Mouse (Mus musculus): Measurements from ENCODE around the gene Tjp1. TPM values are rescaled to one million over a fixed set of nuclear protein-coding genes. Genes with fewer than 3 reads are reported as not detected.

The Tjp1 gene
- polyA plus RNA-seq (2016; fragmentation: Nextera tagmentation; extraction: Ambion mirVana): 23.3 and 24.3 TPM in 2 replicates

DNA sequence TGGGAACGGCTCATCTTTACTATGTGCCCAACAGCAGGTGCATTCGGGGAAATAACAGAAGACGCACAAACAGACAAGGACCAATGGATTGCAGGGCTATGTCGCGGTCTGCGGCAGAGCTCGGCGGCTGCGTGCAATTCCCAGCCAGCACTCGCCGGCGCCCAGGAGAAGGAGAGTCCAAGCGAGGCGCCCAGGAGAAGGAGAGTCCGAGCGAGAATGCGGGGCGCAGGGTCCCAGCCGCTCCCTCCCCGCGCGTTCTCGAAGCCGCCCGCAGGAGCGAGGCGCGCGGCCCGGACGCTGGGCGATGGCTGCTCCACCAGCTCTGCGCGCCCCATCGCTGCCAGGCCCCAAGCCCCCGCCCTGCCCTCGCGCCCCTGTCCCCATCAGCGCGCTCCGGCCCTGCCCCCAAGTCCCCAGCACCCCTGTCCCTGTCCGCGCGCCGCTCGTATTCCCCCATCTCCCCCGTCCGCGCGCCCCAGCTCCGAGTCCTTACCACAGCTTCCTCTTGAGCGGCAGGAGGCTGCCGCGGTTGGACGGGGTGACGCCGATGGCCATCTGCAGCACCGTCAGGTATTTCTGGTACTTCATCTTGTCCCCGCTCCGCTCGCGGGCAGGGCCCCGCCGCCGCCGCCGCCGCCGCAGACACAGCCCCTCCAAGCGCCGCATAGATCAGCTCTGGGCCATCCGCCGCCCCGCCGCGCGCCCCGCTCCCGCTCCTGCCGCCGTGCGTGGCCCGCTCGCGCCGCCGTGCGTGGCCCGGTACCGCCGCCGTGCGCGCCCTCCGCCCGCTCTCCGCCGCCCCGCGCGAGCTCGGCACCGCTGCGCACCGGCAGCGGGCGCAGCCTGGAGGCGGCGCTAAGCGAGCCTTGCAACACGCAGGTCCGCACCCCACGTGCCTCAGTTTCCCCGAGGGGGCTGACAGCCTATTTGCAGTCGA is at the start of gene Tjp1:
Gene Tjp1, minus strand, starts transcription at position 711 of the 937 bp plus-strand sequence.
- H3K27ac ChIP-seq (replicated peaks): peak within 1 kb of the TSS; percentile 59; the same call in 1 of the 2 replicates
- peaks cover 90% of the 10 kb centered on the region for H3K27me3 ChIP-seq (replicated peaks; ENCODE audit: low read depth, poor library complexity, severe bottlenecking)

DNA sequence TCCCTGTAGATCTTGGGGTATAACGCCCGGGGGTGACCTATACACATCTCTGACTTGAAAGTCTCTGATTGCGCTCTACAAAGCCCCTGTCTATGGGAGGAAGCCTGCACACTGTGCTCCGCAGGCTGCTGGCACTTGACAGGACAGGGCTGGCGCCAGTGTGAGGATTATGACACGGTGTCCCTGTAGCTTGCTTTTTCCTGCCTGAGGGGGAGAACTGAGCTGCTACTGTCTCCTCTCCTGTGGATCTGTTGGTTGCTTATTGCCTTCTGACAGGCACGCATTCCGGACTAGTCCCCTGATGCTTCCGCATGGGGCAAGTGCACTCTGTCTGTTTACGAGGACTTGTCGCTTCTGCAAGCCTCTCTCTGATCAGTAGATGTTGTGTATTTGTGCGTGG is 49.5 kb upstream of the Tjp1 start:
- Histone ChIP-seq H3K4me1 (peaks cover 12% of the 10 kb centered on the region), H3K36me3 (replicated peaks) (no peaks in the 10 kb centered on the region), H3K27ac (replicated peaks) (no peak overlapping the region), H3K27me3 (replicated peaks; ENCODE audit: low read depth, poor library complexity, severe bottlenecking) (no peaks in the 10 kb centered on the region), H3K9me3 (no peaks in the 10 kb centered on the region), H3K4me3 (0 out of 2 replicates have a peak overlapping the region, but pooled peaks have one; percentile 26)
- WGBS: 37% methylated on average over 12 of the region's 12 CpGs
- peak; percentile 45 for DNase-seq (ENCODE audit: low spot score)

More for the DNA sequence above, at the start of gene Tjp1:
- WGBS: 1% methylated on average over 115 of the region's 115 CpGs
- Histone ChIP-seq H3K36me3 (replicated peaks) (no peaks in the 10 kb centered on the region), H3K4me3 (peak within 1 kb of the TSS; percentile 73), H3K9me3 (no peaks in the 10 kb centered on the region), H3K4me1 (peaks cover 12% of the 10 kb centered on the region; the same call in 1 of the 2 replicates)
- DNase-seq (ENCODE audit: low spot score): peak; percentile 63

DNA sequence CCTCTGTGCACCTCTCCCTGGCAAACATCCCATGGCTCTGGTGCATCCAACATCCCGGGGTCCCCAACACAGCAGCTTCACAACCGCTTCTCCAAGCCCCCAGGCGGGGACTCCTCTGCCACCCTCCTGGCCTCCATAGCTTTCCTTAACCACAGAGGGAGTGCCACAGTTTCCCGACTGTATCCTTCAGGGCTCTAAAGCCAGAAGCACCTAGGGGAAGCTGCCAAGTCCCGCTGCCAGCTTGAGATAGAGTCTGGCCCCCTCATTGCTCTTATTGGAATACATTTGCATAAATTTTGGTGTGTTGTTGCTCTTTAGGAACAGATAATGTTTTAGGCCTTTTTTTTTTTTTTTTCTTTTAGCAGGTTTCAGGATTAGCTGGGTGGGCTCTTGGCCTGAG is 45.1 kb upstream of the Tjp1 start:
- 71% methylated on average over 5 of the region's 5 CpGs for WGBS
- H3K27me3 ChIP-seq (replicated peaks; ENCODE audit: low read depth, poor library complexity, severe bottlenecking): no peaks in the 10 kb centered on the region
- H3K36me3 ChIP-seq (replicated peaks): no peaks in the 10 kb centered on the region
- peaks cover 8% of the 10 kb centered on the region for H3K4me1 ChIP-seq
- no peak overlapping the region for H3K4me3 ChIP-seq
- H3K9me3 ChIP-seq: no peaks in the 10 kb centered on the region
- DNase-seq (ENCODE audit: low spot score): no peak
- no peak overlapping the region for H3K27ac ChIP-seq (replicated peaks)

DNA sequence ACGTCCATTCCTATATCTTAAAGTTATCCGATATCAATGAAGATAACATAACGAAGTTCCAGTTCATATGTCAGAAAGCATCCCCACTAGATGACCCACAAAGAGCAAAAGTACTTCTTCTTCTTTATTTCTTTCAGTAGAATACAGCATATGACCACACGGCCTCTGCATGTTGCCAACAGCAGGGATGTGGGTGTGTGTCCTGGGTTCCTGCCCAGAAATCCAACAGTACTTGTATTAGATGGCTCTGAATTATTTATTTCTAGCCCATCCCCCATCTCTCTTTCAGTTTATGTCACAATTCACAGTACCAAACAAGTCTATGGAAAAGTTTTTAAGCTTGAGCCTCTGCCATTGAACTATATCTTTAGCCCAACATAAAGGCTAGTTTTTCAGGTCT is 43.1 kb upstream of the Tjp1 start:
- no peak for DNase-seq (ENCODE audit: low spot score)
- H3K36me3 ChIP-seq (replicated peaks): no peaks in the 10 kb centered on the region
- WGBS: 86% methylated on average over 4 of the region's 4 CpGs
- no peaks in the 10 kb centered on the region for H3K27me3 ChIP-seq (replicated peaks; ENCODE audit: low read depth, poor library complexity, severe bottlenecking)
- H3K9me3 ChIP-seq: no peaks in the 10 kb centered on the region
- H3K27ac ChIP-seq (replicated peaks): no peak overlapping the region
- no peaks in the 10 kb centered on the region for H3K4me1 ChIP-seq
- no peak overlapping the region for H3K4me3 ChIP-seq

DNA sequence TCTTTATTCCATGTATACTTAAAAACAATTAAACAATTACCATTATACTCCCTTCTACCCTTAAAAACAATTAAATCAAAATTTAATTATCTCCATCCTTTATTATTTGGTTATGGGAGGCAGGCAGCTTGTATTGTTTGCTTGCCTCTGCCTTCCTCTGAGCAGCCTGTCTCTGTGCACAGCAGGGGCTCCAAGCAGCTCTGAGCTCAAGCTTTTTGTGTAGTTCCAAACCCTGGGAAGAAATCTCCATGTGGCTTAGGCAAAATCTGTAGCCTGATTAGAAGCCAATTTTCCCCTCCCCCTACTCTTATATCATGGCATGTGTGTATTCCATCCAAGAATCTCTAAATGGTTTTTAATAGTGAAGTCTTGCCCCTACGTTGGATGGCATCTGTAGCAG is 28.4 kb upstream of the Tjp1 start:
- Histone ChIP-seq H3K9me3 (no peaks in the 10 kb centered on the region), H3K4me1 (no peaks in the 10 kb centered on the region), H3K4me3 (no peak overlapping the region), H3K36me3 (replicated peaks) (no peaks in the 10 kb centered on the region), H3K27ac (replicated peaks) (no peak overlapping the region), H3K27me3 (replicated peaks; ENCODE audit: low read depth, poor library complexity, severe bottlenecking) (no peaks in the 10 kb centered on the region)
- 41% methylated on average over 1 of the region's 1 CpGs for WGBS
- DNase-seq (ENCODE audit: low spot score): no peak

DNA sequence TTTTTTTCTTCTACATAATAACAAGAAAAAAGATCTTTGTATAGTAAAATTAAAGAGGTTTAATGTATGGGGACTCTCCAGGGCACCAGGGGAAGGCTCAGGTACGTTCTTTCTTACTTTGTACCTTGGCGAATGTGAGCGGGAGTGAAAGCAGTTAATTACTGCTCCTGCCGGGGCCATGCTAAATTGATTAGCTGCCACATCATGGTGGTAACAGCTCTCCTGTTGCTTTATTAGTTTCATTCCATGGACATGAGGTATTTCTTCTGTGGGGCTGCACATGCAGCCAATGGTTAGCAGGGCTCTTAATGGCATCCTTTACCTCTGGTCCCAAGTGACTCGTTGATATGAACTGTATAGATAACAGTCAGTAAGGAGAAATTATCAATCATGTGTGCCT is 18.2 kb upstream of the Tjp1 start:
- Histone ChIP-seq H3K9me3 (no peaks in the 10 kb centered on the region), H3K4me3 (no peak overlapping the region), H3K4me1 (no peaks in the 10 kb centered on the region), H3K27ac (replicated peaks) (no peak overlapping the region), H3K36me3 (replicated peaks) (no peaks in the 10 kb centered on the region), H3K27me3 (replicated peaks; ENCODE audit: low read depth, poor library complexity, severe bottlenecking) (no peaks in the 10 kb centered on the region)
- WGBS: 41% methylated on average over 5 of the region's 5 CpGs
- no peak for DNase-seq (ENCODE audit: low spot score)

DNA sequence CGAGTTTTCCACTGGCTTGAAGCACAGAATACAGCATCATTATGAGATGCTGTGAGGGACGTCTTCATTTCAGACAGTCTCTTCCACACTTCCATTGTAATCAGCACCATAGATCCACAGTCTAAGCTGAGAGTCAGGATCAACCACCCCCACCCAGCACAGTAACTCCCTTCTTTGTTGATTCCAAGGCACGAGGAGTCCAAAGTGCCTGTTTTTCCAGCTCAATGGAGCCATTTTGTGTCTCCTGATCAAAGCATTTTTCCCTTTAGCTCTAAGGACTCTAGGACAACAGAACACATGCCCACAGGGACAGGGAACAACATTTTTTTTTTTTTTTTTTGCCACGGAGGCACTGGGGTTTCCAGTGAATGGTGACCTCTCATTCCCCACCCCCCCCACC is 5.1 kb upstream of the Tjp1 start:
- Histone ChIP-seq H3K27me3 (replicated peaks; ENCODE audit: low read depth, poor library complexity, severe bottlenecking) (peaks cover 45% of the 10 kb centered on the region), H3K9me3 (0 out of 2 replicates have a peak, but pooled peaks cover 5% of the 10 kb centered on the region), H3K27ac (replicated peaks) (no peak overlapping the region), H3K4me3 (no peak overlapping the region), H3K4me1 (peaks cover 3% of the 10 kb centered on the region; the same call in 1 of the 2 replicates), H3K36me3 (replicated peaks) (no peaks in the 10 kb centered on the region)
- no peak for DNase-seq (ENCODE audit: low spot score)
- 15% methylated on average over 4 of the region's 4 CpGs for WGBS

DNA sequence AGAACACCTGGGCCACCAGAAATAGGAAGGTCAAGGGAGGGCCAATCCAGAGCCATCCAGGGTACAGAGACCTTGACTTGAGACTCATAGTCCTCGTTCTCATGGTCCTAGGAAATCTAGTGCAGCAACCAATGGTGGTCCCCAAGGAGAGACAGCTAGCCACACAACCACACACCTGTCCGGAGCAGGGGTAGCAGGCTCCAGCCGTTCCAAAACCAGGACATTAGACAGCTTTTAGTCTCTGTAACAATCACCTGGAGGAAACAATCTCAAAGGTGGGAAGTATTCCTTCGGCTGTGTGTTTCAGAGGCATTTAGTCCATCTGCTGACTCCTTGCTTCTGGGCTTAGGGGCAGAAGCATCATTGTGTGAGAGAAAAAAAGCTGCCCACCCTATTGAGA is 4.5 kb downstream of the Tjp1 start:
- peaks cover 54% of the 10 kb centered on the region for H3K27me3 ChIP-seq (replicated peaks; ENCODE audit: low read depth, poor library complexity, severe bottlenecking)

DNA sequence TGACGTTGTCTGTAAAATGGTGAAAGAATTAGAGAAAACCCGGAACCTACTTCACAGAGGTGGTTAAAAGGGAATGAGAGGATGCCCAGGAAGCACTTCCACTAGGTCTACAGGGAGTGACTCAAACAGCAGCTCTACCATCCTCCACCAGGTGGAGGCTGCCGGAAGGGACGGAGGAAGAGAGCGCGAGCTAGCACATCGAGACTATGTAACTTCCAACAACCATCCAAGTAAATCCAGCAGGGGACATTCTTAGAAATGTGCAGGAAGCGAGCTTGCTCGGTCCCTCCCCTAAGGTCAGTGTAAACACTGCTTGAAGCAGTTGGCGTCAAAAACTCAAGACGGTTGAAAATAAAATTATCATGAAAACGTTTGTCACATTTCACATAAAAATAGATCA is 5.1 kb downstream of the Tjp1 start:
- H3K36me3 ChIP-seq (replicated peaks): no peaks in the 10 kb centered on the region
- DNase-seq (ENCODE audit: low spot score): no peak
- H3K9me3 ChIP-seq: no peaks in the 10 kb centered on the region
- no peak overlapping the region for H3K27ac ChIP-seq (replicated peaks)
- H3K4me1 ChIP-seq: peaks cover 7% of the 10 kb centered on the region; the same call in 1 of the 2 replicates
- 74% methylated on average over 12 of the region's 12 CpGs for WGBS
- H3K27me3 ChIP-seq (replicated peaks; ENCODE audit: low read depth, poor library complexity, severe bottlenecking): peaks cover 48% of the 10 kb centered on the region
- H3K4me3 ChIP-seq: no peak overlapping the region

More for the DNA sequence above, 4.5 kb downstream of the Tjp1 start:
- no peak overlapping the region for H3K27ac ChIP-seq (replicated peaks)
- no peak overlapping the region for H3K4me3 ChIP-seq
- no peaks in the 10 kb centered on the region for H3K36me3 ChIP-seq (replicated peaks)
- DNase-seq (ENCODE audit: low spot score): no peak
- peaks cover 12% of the 10 kb centered on the region; the same call in 1 of the 2 replicates for H3K4me1 ChIP-seq
- no peaks in the 10 kb centered on the region for H3K9me3 ChIP-seq
- 88% methylated on average over 4 of the region's 4 CpGs for WGBS

DNA sequence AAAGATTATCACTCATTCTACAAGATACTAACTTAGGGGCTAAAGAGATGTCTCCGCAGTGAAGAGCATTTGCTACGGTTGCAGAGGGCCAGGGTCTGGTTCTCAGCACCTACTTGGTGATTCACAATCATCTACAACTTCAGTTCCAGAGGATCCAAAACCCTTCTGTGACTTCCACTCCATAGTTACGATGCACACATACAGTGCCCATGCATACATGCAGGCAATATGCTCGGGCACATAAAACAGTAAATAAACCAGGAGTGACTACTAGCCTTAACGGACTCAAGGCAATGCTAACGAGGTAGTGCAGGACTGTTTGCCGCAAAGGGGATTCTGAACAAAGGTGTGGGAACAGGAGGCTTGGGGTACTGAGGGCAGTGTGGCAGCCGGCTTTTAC is 7.0 kb downstream of the Tjp1 start:
- no peak for DNase-seq (ENCODE audit: low spot score)
- no peak overlapping the region for H3K27ac ChIP-seq (replicated peaks)
- no peaks in the 10 kb centered on the region for H3K36me3 ChIP-seq (replicated peaks)
- WGBS: 93% methylated on average over 8 of the region's 8 CpGs
- H3K9me3 ChIP-seq: no peaks in the 10 kb centered on the region
- H3K4me3 ChIP-seq: no peak overlapping the region
- no peaks in the 10 kb centered on the region; the same call in 1 of the 2 replicates for H3K4me1 ChIP-seq
- H3K27me3 ChIP-seq (replicated peaks; ENCODE audit: low read depth, poor library complexity, severe bottlenecking): peaks cover 29% of the 10 kb centered on the region

DNA sequence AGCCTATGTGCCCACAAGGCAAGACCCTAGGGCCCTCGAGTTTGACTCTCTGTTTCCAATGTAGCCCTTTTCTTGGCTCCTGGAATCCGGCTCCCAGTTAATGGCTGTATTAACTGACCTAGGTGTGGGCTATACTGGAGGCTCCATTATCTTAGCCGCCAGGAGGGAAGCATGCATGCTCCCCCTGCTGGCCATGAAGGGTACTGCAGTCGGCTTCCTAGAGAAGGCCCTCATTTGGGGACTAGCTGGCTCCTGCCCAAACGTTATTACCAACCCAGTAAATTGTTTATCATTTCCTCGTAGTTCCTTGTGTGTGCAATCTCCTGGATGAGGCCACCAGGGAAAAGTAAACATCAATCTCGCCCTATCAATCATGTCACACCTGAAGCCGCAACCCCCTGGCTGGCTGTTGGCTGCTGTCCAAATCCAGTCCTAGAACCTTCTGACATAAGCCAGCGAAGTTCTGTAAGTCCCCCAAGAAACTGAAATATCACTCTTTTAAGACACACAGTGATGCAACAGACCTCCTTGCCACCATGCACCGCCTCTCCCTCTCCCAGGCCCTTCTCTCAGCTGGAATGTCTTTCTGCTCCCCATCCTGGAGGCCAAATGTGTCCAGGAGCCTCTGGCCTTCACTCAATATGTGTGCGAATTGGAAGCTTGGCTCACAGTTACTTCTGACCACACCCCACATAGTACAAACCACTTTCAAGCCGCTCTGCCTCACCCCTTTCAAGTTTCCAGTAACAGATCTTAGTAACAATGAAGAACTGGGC is 7.6 kb downstream of the Tjp1 start:
- Histone ChIP-seq H3K9me3 (no peaks in the 10 kb centered on the region), H3K36me3 (replicated peaks) (no peaks in the 10 kb centered on the region), H3K4me1 (no peaks in the 10 kb centered on the region; the same call in 1 of the 2 replicates), H3K27me3 (replicated peaks; ENCODE audit: low read depth, poor library complexity, severe bottlenecking) (peaks cover 23% of the 10 kb centered on the region), H3K27ac (replicated peaks) (no peak overlapping the region), H3K4me3 (no peak overlapping the region)
- DNase-seq (ENCODE audit: low spot score): peak; percentile 81
- WGBS: 49% methylated on average over 12 of the region's 12 CpGs

DNA sequence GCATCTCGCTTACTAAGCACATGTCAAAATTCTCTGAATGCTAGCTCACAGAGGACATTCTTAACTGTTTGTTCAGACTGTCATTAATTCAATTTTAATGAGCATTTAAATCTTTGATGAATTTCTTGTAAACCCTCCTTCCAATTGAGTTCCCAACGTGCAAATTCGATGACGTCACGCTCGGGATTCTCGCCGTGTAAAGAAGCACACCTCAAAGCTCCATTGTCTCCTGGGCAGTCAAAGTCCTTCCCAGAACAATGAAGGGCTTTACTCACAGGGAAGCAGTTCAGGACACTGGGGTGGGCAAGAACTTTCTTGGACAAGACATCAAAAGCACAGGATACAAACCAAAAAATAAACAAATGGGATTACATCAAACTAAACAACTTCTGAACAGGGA is 10.7 kb downstream of the Tjp1 start:
- H3K36me3 ChIP-seq (replicated peaks): no peaks in the 10 kb centered on the region
- no peaks in the 10 kb centered on the region for H3K9me3 ChIP-seq
- 34% methylated on average over 8 of the region's 8 CpGs for WGBS
- no peaks in the 10 kb centered on the region; the same call in 1 of the 2 replicates for H3K4me1 ChIP-seq
- H3K4me3 ChIP-seq: no peak overlapping the region
- H3K27ac ChIP-seq (replicated peaks): no peak overlapping the region
- no peak for DNase-seq (ENCODE audit: low spot score)
- H3K27me3 ChIP-seq (replicated peaks; ENCODE audit: low read depth, poor library complexity, severe bottlenecking): no peaks in the 10 kb centered on the region; the same call in 1 of the 2 replicates

Data from embryonic facial prominence, embryonic 10.5 days (tissue).